Mouse (Mus musculus) right cerebral cortex, postnatal 10 days (tissue): Measurements from ENCODE around the gene Zfp472.
"Not testable (repeated sequence)": the region's sequence is repeated elsewhere in the genome, so short reads cannot be mapped to it uniquely, and the experiment has no call there.

Experiments
- DNase-seq, 2 experiments: peaks; one replicate each; pipeline ENCODE4 v3.0.0; 2021; ENCODE audit warnings: low spot score in 2 of 2

Gene Zfp472

DNA sequence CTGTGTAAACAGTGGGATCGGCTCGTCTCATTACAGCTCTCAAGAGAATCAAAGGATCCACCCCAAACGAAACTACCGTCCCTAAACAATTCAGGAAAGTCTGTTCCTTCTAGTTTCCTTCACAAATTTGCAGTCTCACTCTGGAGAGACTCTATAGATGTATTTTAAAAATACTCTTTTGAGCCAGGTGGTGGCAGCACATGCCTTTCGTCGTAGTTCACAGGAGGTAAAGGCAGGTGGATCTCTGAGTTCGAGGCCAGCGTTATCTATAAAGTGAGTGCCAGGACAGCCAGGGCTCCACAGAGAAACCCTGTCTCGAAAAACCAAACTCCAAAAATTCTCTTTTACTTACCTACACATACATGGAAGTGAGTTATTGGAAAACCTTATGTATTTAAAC, 42.7 kb downstream of the Zfp472 start:
- DNase-seq: no peak

DNA sequence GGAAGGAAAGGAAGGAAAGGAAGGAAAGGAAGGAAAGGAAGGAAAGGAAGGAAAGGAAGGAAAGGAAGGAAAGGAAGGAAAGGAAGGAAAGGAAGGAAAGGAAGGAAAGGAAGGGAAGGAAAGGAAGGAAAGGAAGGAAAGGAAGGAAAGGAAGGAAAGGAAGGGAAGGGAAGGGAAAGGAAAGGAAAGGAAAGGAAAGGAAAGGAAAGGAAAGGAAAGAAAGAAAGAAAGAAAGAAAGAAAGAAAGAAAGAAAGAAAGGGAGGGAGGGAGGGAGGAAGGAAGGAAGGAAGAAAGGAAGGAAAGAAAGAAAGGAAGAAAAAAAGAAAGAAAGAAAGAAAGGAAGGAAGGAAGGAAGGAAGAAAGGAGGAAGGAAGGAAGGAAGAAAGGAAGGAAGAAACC, 54.8 kb downstream of the Zfp472 start:
- DNase-seq: not testable (repeated sequence)
